ENCODE assay signal across 1 mouse cellular context in the genomic region with DNA sequence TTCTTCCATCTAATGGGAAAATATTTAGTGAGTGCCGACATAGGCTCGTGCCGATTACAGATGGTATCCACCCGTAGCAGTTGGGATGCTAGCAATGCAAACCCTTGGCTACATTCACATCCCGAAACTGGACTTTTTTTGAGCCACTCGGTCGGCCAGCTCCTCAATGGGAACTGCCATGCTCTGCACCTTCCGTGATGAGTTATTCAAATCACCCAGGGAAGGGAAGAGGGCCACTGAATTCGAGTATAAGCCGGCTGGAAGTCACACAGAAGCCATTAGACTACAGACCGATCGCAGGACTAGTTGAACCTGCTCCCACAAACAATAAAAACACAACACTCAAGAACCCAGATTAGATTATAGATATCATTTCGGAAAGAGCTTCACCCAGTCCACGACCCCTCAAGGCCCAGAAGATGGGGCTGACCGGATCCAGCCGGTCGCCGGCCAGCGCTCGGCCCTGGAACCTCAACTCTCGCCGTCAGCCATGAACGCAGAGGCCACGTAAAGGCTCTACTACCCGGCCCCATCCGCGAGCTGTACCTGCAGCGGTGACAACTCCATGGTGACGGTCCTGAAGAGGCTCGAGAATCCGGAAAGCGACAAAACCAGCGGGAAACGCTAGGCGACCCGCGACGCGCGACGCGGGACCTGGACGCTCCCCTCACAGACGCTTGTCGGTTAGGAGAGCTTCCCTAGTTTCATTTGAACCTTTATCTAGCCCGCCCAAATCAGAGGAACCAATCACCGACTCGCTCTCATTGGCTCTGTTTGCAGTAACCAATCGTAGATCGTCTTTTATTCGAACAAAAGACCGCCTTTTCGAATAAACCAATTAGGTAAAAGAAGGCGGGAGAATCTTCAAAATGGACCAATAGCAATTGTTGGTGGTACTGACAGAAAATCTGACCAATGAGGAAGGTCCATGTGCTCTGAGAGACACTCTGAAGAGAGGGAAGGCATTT.
TF ChIP-seq lines count a peak whose summit lies in the region.

Gene Top2a, minus strand, starts transcription at position 690 of the 968 bp plus-strand sequence.

TF ChIP-seq in CH12.LX, 34 proteins besides CTCF, POLR2A, EP300 and RAD21:
- TF ChIP-seq MAZ (IDR thresholded peaks at IDR 0.05; ENCODE audit: low read depth, low read length): no peak
- TF ChIP-seq ZC3H11A (IDR thresholded peaks at IDR 0.05; ENCODE audit: low read depth, low read length): no peak
- TF ChIP-seq SIN3A (IDR thresholded peaks at IDR 0.05; ENCODE audit: low read length): peak; percentile 98
- no peak for TF ChIP-seq ZKSCAN1 (IDR thresholded peaks at IDR 0.05; ENCODE audit: borderline replicate concordance, low read depth, low read length)
- no peak for TF ChIP-seq SMC3 (IDR thresholded peaks at IDR 0.05; ENCODE audit: low read depth, low read length)
- TF ChIP-seq USF2 (conservative IDR thresholded peaks at IDR 0.05; ENCODE audit: low read depth, low read length): no peak
- no peak for TF ChIP-seq MAFK (IDR thresholded peaks at IDR 0.05; ENCODE audit: insufficient replicate concordance, low read length)
- TF ChIP-seq MEF2A (IDR thresholded peaks at IDR 0.05; ENCODE audit: borderline replicate concordance, low read depth, low read length): peak; percentile 76
- peak; percentile 98 for TF ChIP-seq TBP (conservative IDR thresholded peaks at IDR 0.05; ENCODE audit: low read depth, low read length)
- peak; percentile 86 for TF ChIP-seq MXI1 (IDR thresholded peaks at IDR 0.05; ENCODE audit: low read depth, low read length)
- no peak for TF ChIP-seq USF1 (IDR thresholded peaks at IDR 0.05; ENCODE audit: low read depth, low read length)
- TF ChIP-seq UBTF (IDR thresholded peaks at IDR 0.05; ENCODE audit: low read depth, low read length): peak; percentile 80; the same call in 1 of the 2 replicates
- TF ChIP-seq JUND (conservative IDR thresholded peaks at IDR 0.05; ENCODE audit: low read depth, low read length): 0 out of 2 replicates have a peak, but pooled peaks have one; percentile 20
- TF ChIP-seq CHD1 (IDR thresholded peaks at IDR 0.05; ENCODE audit: low read depth, low read length): 0 out of 2 replicates have a peak, but pooled peaks have one; percentile 23
- peak; percentile 100 for TF ChIP-seq NELFE (IDR thresholded peaks at IDR 0.05; ENCODE audit: low read depth, low read length)
- TF ChIP-seq HCFC1 (IDR thresholded peaks at IDR 0.05; ENCODE audit: low read depth, low read length): peak; percentile 76
- TF ChIP-seq ZNF384 (IDR thresholded peaks at IDR 0.05; ENCODE audit: low read depth, low read length): no peak
- peak; percentile 99 for TF ChIP-seq CHD2 (IDR thresholded peaks at IDR 0.05; ENCODE audit: low read length)
- TF ChIP-seq ELF1 (IDR thresholded peaks at IDR 0.05; ENCODE audit: low read depth, low read length): peak; percentile 68
- peak; percentile 96 for TF ChIP-seq MAX (IDR thresholded peaks at IDR 0.05; ENCODE audit: low read length)
- peak; percentile 100 for TF ChIP-seq E2F4 (IDR thresholded peaks at IDR 0.05; ENCODE audit: insufficient replicate concordance, low read depth, low read length)
- TF ChIP-seq POLR2AphosphoS2 (IDR thresholded peaks at IDR 0.05; ENCODE audit: low read depth, low read length): peak; percentile 96
- TF ChIP-seq ETS1 (conservative IDR thresholded peaks at IDR 0.05; ENCODE audit: low read depth, low read length): peak; percentile 20; the same call in 1 of the 2 replicates
- TF ChIP-seq JUN (IDR thresholded peaks at IDR 0.05; ENCODE audit: insufficient read depth, low read depth, low read length): no peak
- TF ChIP-seq BHLHE40 (IDR thresholded peaks at IDR 0.05; ENCODE audit: low read depth, low read length): 0 out of 2 replicates have a peak, but pooled peaks have one; percentile 16
- TF ChIP-seq PAX5 (IDR thresholded peaks at IDR 0.05; ENCODE audit: low read length): no peak
- peak; percentile 47; the same call in 1 of the 2 replicates for TF ChIP-seq NRF1 (IDR thresholded peaks at IDR 0.05; ENCODE audit: low read depth, low read length)
- TF ChIP-seq ZMIZ1 (IDR thresholded peaks at IDR 0.05; ENCODE audit: low read depth, low read length): peak; percentile 99
- peak; percentile 89 for TF ChIP-seq TCF12 (IDR thresholded peaks at IDR 0.05; ENCODE audit: low read depth, low read length)
- TF ChIP-seq RCOR1 (conservative IDR thresholded peaks at IDR 0.05; ENCODE audit: low read depth, low read length): no peak; the same call in 1 of the 2 replicates
- TF ChIP-seq KAT2A (IDR thresholded peaks at IDR 0.05; ENCODE audit: insufficient replicate concordance, low read length): peak; percentile 91
- TF ChIP-seq GABPA (IDR thresholded peaks at IDR 0.05; ENCODE audit: insufficient replicate concordance, low read depth, low read length): peak; percentile 100
- TF ChIP-seq IRF4 (IDR thresholded peaks at IDR 0.05; ENCODE audit: low read depth, low read length): no peak; the same call in 1 of the 2 replicates
- TF ChIP-seq MYC (IDR thresholded peaks at IDR 0.05; ENCODE audit: low read depth, low read length): peak; percentile 92
